Mouse (Mus musculus): ENCODE measurements around the gene Fcgrt. TPM values are rescaled to one million over a fixed set of nuclear protein-coding genes. Genes with fewer than 3 reads are reported as not detected.

The Fcgrt gene
- polyA plus RNA-seq, 1 experiment from 2014 or later: 21.8 TPM

DNA sequence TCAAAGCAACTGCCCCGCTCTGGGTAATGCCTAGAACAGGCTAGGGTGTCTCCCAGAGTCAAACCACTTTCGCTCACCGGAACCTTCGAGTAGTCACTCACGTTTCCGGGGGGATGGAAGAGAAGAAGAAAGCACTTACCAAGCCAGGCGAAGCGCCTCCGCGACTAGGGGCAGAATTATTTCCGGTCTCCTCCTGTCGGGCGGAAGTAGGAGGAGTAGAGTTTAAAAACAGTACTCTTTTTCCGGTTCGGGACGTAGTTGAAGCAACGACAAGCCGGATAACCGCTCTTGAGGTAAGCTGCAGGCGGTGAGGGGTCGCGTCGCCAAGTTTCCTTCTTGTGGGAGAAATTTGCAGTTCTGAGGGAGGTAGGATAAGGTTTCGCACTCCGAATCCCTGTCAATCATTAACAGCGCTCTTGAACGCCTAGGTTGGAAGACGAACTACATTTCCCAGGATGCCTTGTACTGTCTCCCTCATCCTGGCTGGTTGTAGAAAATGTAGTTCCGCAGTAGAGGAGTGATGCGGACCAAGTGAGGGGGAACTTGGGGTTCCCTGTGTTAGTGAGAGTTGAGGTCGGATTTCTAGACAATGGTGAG, 41.3 kb downstream of the Fcgrt start, which contains the start of the genes Nosip and Prrg2:
Gene Nosip (plus strand): TSS at position 191 of the 597 bp plus-strand sequence.
Gene Prrg2 (minus strand): TSS at position 439 of the 597 bp plus-strand sequence.
- Histone ChIP-seq H3K4me1 (ENCODE audit: control insufficient read depth, insufficient read depth, low read length) (peaks cover 25% of the 10 kb centered on the region), H3K27me3 (ENCODE audit: control insufficient read depth, insufficient read depth, low read length) (no peaks in the 10 kb centered on the region), H3K9ac (replicated peaks; ENCODE audit: low read length) (peak within 1 kb of the TSS; percentile 49), H3K36me3 (ENCODE audit: control insufficient read depth, insufficient read depth, low read length) (no peaks in the 10 kb centered on the region), H3K9me3 (ENCODE audit: control insufficient read depth, low read length) (no peaks in the 10 kb centered on the region), H3K4me3 (replicated peaks; ENCODE audit: low read depth, low read length) (peak within 1 kb of the TSS; percentile 54), H3K27ac (replicated peaks; ENCODE audit: low read depth, low read length) (peak within 1 kb of the TSS; percentile 86), H3K4me2 (ENCODE audit: low read length) (peak within 1 kb of the TSS; percentile 54)
- under 1% methylated on average over 31 of the region's 31 CpGs for WGBS
- DNase-seq (peak; percentile 98), ATAC-seq (ENCODE audit: low FRiP score, low TSS enrichment) (peak; percentile 87)

DNA sequence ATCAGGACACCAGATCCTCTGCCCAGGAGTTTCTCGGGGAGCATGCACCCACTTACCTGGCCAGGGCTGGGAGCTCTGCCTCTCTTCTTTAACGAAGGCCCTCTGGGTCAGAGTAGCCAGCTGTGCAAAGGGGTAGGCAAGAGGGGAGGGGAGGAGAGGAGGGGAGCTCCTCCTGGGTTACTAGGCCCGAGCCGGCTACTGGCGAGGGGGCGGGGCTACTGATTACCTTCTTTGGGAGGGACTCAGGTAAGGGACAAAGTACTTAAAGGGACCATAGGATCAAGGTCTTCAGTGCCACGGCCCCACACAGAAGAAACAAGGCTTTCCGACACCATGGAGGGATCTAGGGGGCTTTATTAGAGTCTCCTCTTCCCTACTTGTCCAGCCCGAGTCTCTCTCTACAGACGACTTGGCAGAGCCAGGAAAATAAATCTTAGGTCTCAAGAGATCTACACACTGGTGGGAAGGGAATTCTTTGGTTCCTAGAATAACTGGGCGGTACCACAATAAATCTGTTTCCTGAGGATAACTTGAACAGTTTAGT, 42.0 kb downstream of the Fcgrt start:
- peak overlapping the region; percentile 48 for H3K4me2 ChIP-seq (ENCODE audit: low read length)
- no peaks in the 10 kb centered on the region for H3K9me3 ChIP-seq (ENCODE audit: control insufficient read depth, low read length)
- H3K4me3 ChIP-seq (replicated peaks; ENCODE audit: low read depth, low read length): peak overlapping the region; percentile 54
- H3K36me3 ChIP-seq (ENCODE audit: control insufficient read depth, insufficient read depth, low read length): no peaks in the 10 kb centered on the region
- 0 out of 2 replicates have a peak overlapping the region, but pooled peaks have one; percentile 31 for H3K9ac ChIP-seq (replicated peaks; ENCODE audit: low read length)
- no peak for ATAC-seq (ENCODE audit: low FRiP score, low TSS enrichment)
- peaks cover 25% of the 10 kb centered on the region for H3K4me1 ChIP-seq (ENCODE audit: control insufficient read depth, insufficient read depth, low read length)
- no peaks in the 10 kb centered on the region for H3K27me3 ChIP-seq (ENCODE audit: control insufficient read depth, insufficient read depth, low read length)
- 21% methylated on average over 11 of the region's 11 CpGs for WGBS
- 0 out of 2 replicates have a peak overlapping the region, but pooled peaks have one; percentile 28 for H3K27ac ChIP-seq (replicated peaks; ENCODE audit: low read depth, low read length)
- DNase-seq: no peak

DNA sequence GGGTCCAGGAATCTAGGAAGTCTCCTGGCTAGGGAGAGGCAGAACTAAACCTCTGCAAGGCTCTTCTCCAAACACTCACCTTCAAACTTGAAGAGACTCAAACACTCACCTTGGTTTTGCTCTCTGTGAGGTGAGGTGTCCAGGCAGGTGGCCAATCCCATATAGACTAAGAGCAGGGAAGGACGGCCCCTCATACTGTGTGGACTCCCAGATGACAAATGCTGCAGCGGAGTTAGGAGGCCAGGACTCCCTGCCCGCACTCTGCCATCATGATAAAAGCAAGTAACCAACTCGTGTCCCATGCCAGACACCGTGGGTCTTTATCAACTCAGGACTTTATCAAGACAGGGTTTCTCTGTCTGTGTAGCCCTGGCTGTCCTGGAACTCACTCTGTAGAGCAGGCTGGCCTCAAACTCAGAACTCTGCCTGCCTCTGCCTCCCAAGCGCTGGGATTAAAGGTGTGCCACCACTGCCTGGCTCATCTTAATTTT, 43.0 kb downstream of the Fcgrt start:
- Histone ChIP-seq H3K4me2 (ENCODE audit: low read length) (no peak overlapping the region), H3K36me3 (ENCODE audit: control insufficient read depth, insufficient read depth, low read length) (no peaks in the 10 kb centered on the region), H3K27ac (replicated peaks; ENCODE audit: low read depth, low read length) (no peak overlapping the region), H3K4me1 (ENCODE audit: control insufficient read depth, insufficient read depth, low read length) (peaks cover 25% of the 10 kb centered on the region), H3K27me3 (ENCODE audit: control insufficient read depth, insufficient read depth, low read length) (no peaks in the 10 kb centered on the region), H3K4me3 (replicated peaks; ENCODE audit: low read depth, low read length) (no peak overlapping the region), H3K9ac (replicated peaks; ENCODE audit: low read length) (no peak overlapping the region), H3K9me3 (ENCODE audit: control insufficient read depth, low read length) (no peaks in the 10 kb centered on the region)
- no peak for DNase-seq
- ATAC-seq (ENCODE audit: low FRiP score, low TSS enrichment): no peak
- 90% methylated on average over 6 of the region's 6 CpGs for WGBS

DNA sequence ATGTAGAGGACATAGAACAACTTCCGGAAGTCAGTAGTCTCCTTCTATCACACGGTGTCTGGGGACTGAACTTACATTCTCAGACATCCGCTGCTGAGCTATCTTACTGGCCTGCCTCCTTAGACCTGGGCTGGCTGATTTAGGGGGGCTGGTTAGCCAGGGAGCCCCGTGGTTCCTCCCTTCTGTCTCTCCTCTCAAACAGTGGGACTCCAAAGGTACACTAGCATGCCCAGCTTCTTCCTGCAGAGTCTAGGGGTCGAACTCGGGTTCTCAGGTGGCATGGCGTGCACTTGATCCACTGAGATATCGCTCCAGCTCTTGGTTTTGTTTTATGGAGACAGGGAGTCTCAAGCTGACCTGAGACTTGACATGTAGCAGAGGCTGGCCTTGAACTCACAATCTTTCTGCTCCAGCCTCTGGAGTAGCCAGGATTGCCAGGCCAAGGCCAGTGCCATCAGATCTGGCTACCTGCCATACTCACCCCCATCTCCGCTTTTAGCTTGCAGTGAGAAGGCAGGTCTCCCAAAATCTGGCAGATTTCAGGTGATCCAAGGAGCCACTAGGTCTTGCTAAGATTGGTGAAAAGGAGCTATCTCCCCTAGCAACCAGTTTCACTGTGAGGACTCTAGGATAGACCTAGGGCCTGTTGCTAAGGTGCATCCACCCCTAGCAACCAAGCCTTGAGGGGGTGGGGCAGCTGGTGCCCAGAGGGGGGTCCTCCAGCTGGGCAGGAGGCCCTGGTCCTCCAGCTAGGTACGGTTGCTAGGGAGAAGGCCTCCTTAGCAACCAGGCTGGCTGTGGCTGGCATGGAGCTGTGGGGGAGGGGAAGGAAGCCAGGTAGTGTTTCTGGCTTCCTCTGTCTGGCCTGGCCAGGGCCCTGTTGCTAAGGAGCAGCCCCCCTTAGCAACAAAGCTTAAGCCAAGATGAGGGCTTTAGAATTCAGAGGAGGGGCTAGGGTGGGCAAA, 44.8 kb downstream of the Fcgrt start:
- H3K9ac ChIP-seq (replicated peaks; ENCODE audit: low read length): peak overlapping the region; percentile 21; the same call in 1 of the 2 replicates
- WGBS: 78% methylated on average over 10 of the region's 10 CpGs
- ATAC-seq (ENCODE audit: low FRiP score, low TSS enrichment) (peak; percentile 22; the same call in 1 of the 2 replicates), DNase-seq (peak; percentile 77)
- no peaks in the 10 kb centered on the region for H3K36me3 ChIP-seq (ENCODE audit: control insufficient read depth, insufficient read depth, low read length)
- no peak overlapping the region for H3K4me3 ChIP-seq (replicated peaks; ENCODE audit: low read depth, low read length)
- H3K9me3 ChIP-seq (ENCODE audit: control insufficient read depth, low read length): no peaks in the 10 kb centered on the region
- H3K27ac ChIP-seq (replicated peaks; ENCODE audit: low read depth, low read length): peak overlapping the region; percentile 82
- H3K4me2 ChIP-seq (ENCODE audit: low read length): peak overlapping the region; percentile 5; the same call in 1 of the 2 replicates
- H3K27me3 ChIP-seq (ENCODE audit: control insufficient read depth, insufficient read depth, low read length): no peaks in the 10 kb centered on the region
- H3K4me1 ChIP-seq (ENCODE audit: control insufficient read depth, insufficient read depth, low read length): peaks cover 30% of the 10 kb centered on the region

DNA sequence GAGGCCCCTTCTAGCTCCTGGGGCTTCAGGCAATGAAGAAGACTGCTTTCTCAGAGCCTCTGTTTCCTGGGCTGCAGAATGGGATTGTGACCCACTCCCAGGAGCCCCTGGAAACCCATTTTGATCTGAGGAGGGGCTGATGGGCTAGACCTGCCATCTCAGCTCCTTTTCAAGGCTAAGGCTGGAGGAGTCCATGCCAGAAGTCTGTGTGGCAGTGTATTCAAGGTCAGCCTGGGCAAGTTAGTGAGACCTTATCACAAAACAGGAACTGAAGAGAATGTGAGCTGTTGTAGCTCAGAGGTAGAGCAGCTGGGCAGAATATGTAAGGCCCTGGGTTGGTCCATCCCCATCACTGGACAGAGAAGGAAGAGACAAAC, 46.7 kb downstream of the Fcgrt start:
- DNase-seq (no peak), ATAC-seq (ENCODE audit: low FRiP score, low TSS enrichment) (no peak)

DNA sequence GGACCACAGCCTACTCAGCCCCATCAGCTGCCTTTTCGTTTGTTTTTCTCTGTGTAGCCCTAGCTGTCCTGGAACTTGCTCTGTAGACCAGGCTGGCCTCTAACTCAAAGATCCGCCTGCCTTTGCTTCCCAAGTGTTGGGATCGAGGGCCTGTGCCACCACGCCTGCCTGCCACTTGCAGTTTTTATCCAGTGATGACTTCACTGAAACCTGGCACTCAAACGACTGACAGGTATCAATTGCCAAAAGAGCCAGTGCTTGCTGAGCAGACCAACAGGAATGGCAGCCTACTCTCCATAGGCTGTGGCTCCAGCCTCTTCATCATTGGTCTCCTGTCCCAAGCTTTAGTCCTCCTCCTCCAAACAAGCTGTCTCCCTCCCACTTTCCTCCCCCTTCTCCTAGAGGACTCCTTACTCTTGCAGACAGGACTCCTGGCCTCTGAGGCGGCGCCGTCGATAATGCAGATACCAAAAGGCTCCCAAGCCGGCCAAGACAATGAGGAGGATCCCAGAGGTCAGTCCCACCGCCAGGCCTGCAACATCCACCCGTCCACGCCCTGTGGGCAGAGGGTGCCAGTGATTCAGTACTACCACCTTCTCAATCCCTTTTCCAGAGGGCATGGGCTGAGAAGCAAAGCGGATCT, 47.2 kb downstream of the Fcgrt start:
- no peak overlapping the region for H3K4me2 ChIP-seq (ENCODE audit: low read length)
- H3K4me1 ChIP-seq (ENCODE audit: control insufficient read depth, insufficient read depth, low read length): peaks cover 28% of the 10 kb centered on the region
- H3K27ac ChIP-seq (replicated peaks; ENCODE audit: low read depth, low read length): no peak overlapping the region
- no peak overlapping the region for H3K9ac ChIP-seq (replicated peaks; ENCODE audit: low read length)
- no peak for ATAC-seq (ENCODE audit: low FRiP score, low TSS enrichment)
- WGBS: 65% methylated on average over 14 of the region's 14 CpGs
- no peaks in the 10 kb centered on the region for H3K9me3 ChIP-seq (ENCODE audit: control insufficient read depth, low read length)
- no peaks in the 10 kb centered on the region for H3K36me3 ChIP-seq (ENCODE audit: control insufficient read depth, insufficient read depth, low read length)
- no peaks in the 10 kb centered on the region for H3K27me3 ChIP-seq (ENCODE audit: control insufficient read depth, insufficient read depth, low read length)
- DNase-seq: no peak
- no peak overlapping the region for H3K4me3 ChIP-seq (replicated peaks; ENCODE audit: low read depth, low read length)

More for the DNA sequence above, 46.7 kb downstream of the Fcgrt start:
- H3K27me3 ChIP-seq (ENCODE audit: control insufficient read depth, insufficient read depth, low read length): no peaks in the 10 kb centered on the region
- H3K4me1 ChIP-seq (ENCODE audit: control insufficient read depth, insufficient read depth, low read length): peaks cover 33% of the 10 kb centered on the region
- no peak overlapping the region for H3K4me2 ChIP-seq (ENCODE audit: low read length)
- H3K4me3 ChIP-seq (replicated peaks; ENCODE audit: low read depth, low read length): no peak overlapping the region
- no peak overlapping the region for H3K9ac ChIP-seq (replicated peaks; ENCODE audit: low read length)
- H3K9me3 ChIP-seq (ENCODE audit: control insufficient read depth, low read length): no peaks in the 10 kb centered on the region
- H3K36me3 ChIP-seq (ENCODE audit: control insufficient read depth, insufficient read depth, low read length): no peaks in the 10 kb centered on the region
- H3K27ac ChIP-seq (replicated peaks; ENCODE audit: low read depth, low read length): no peak overlapping the region

DNA sequence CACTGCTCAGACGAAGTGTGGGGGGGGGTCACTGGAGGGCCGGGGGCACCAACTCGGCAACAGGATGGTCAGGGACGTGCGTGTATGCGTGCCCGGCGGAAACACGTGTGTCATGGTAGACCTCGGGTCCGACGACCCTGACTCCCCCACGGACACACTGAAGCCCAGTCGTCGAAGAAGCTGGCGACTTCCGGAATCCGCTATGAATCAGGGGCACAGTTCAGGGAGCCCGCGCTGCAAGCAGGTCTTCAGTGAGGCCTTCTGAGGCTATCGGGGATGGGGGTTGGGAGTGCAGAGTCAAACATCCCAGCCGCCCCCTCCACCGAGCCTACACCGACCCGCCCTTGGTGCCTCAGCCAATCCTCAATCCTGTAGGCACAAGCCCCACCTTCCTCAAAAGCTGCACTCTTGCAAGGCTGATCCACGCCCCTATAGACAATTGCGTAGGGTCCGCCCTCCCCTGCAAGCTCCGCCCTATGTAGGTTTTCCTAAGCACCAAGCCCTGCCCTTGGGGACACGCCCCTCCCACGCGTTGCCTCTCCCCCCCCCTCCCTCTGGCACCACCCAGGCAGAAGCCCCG, 49.6 kb downstream of the Fcgrt start:
- H3K36me3 ChIP-seq (ENCODE audit: control insufficient read depth, insufficient read depth, low read length): peaks cover 14% of the 10 kb centered on the region
- peak overlapping the region; percentile 97 for H3K27ac ChIP-seq (replicated peaks; ENCODE audit: low read depth, low read length)
- H3K4me3 ChIP-seq (replicated peaks; ENCODE audit: low read depth, low read length): peak overlapping the region; percentile 76
- peak; percentile 91 for DNase-seq
- WGBS: under 1% methylated on average over 33 of the region's 33 CpGs
- peak overlapping the region; percentile 97 for H3K4me2 ChIP-seq (ENCODE audit: low read length)
- H3K4me1 ChIP-seq (ENCODE audit: control insufficient read depth, insufficient read depth, low read length): peaks cover 15% of the 10 kb centered on the region
- H3K9ac ChIP-seq (replicated peaks; ENCODE audit: low read length): peak overlapping the region; percentile 87
- peak; percentile 88 for ATAC-seq (ENCODE audit: low FRiP score, low TSS enrichment)
- no peaks in the 10 kb centered on the region for H3K27me3 ChIP-seq (ENCODE audit: control insufficient read depth, insufficient read depth, low read length)
- no peaks in the 10 kb centered on the region for H3K9me3 ChIP-seq (ENCODE audit: control insufficient read depth, low read length)
